In the genomic region with DNA sequence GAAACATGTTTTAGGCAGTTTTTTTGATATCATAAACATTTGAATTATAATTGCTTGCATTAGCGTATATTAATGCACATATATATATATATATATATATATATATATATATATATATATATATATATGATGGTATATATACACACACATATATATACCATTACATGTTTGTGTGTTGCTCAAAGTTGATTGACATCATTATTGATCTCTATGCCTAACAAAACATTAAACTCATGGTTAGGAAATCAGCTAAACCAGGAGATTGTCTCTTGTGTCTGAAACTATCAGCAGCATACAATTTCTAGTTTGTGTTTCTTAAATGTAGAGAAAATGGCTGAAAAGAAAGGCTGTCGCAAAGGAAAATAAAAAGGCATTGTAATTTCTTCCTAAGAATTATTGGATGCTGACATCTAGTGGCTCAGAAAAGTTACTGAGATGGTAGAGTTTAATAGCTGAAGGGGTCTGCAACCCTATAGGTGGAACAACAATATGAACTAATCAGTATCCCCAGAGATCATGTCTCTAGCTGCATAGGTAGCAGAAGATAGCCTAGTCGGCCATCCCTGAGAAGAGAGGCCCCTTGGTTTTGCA, we compare ENCODE assay signal across 14 mouse cellular contexts.
DNase-seq lines count a peak whose midpoint lies in the region; ATAC-seq and TF ChIP-seq lines count a peak whose summit lies in the region.
"Had no signal": no experiment of that assay in that cellular context is flagged by ENCODE, and none has a peak within 500 bp of the region (broad histone marks: within the 10 kb centered on the region; RNA-seq: fewer than 3 reads in every experiment).

No protein-coding gene starts in this region.

- no peaks in the 10 kb centered on the region for H3K9me3 ChIP-seq in hindbrain, embryonic 13.5 days
- H3K9me3 ChIP-seq: liver, embryonic 12.5 days had no signal

- intact Hi-C loops in left cerebral cortex, adult 2 months (cut with DNase I), result loop anchor here (1.0 kb wide), 2 partner anchors 368 to 443 kb away; no protein-coding TSS in a partner anchor

- TF ChIP-seq POLR2A in cerebellum, adult 2 months (IDR thresholded peaks at IDR 0.05; ENCODE audit: borderline replicate concordance, insufficient read depth, low read length), result no peak

- 0 out of 2 replicates have a peak, but pooled peaks have one; percentile 1 for TF ChIP-seq CTCF in cerebellum, adult 2 months (IDR thresholded peaks at IDR 0.05; ENCODE audit: borderline replicate concordance, insufficient read depth, low read depth, low read length)
- peak; percentile 65 for TF ChIP-seq CTCF in left cerebral cortex, adult 2 months (IDR thresholded peaks at IDR 0.05)

- H3K4me1 ChIP-seq in cerebellum, adult 2 months (ENCODE audit: control insufficient read depth, insufficient read depth, low read length), result no peaks in the 10 kb centered on the region; the same call in 1 of the 2 replicates
- H3K4me1 ChIP-seq in hindbrain, embryonic 13.5 days (replicated peaks), result no peaks in the 10 kb centered on the region
- H3K4me1 ChIP-seq: liver, embryonic 12.5 days; megakaryocyte, embryonic 14.5 days had no signal

- H3K27me3 ChIP-seq in cerebellum, adult 2 months (ENCODE audit: control insufficient read depth, insufficient read depth, low read length), result no peaks in the 10 kb centered on the region
- H3K27me3 ChIP-seq in hindbrain, embryonic 13.5 days, result no peaks in the 10 kb centered on the region
- H3K27me3 ChIP-seq: liver, embryonic 12.5 days; megakaryocyte, embryonic 14.5 days had no signal

- no peak overlapping the region for H3K27ac ChIP-seq in cerebellum, adult 2 months (ENCODE audit: insufficient read depth, low read length)
- no peak overlapping the region for H3K27ac ChIP-seq in left cerebral cortex, adult 2 months
- H3K27ac ChIP-seq in hindbrain, embryonic 13.5 days, result no peak overlapping the region
- H3K27ac ChIP-seq: liver, embryonic 12.5 days had no signal

- H3K4me3 ChIP-seq in cerebellum, adult 2 months (replicated peaks; ENCODE audit: insufficient read depth, low read depth, low read length), result peak overlapping the region; percentile 57
- no peak overlapping the region for H3K4me3 ChIP-seq in left cerebral cortex, adult 2 months
- H3K4me3 ChIP-seq in hindbrain, embryonic 13.5 days, result no peak overlapping the region
- H3K4me3 ChIP-seq: liver, embryonic 12.5 days; megakaryocyte, embryonic 14.5 days had no signal

- peak in 1 of 2 experiments; percentile 42 for DNase-seq in cerebellum, adult 2 months
- no peak for DNase-seq in cerebellum, adult 11 months
- no peak for DNase-seq in left cerebral cortex, adult 2 months (ENCODE audit: extremely low spot score in 1 of 2, low spot score in 2 of 2)
- DNase-seq in left cerebral cortex, adult 9 months (ENCODE audit: low spot score in 2 of 2), result no peak
- peak; percentile 73 for DNase-seq in retina, postnatal 1 day
- no peak for DNase-seq in c-Kit-positive CD71-positive TER-119-positive erythroid progenitor cells, embryonic 14.5 days (ENCODE audit: low spot score)
- DNase-seq in kidney, postnatal 25 days, result no peak
- DNase-seq: adrenal gland, postnatal 10 days; gastrocnemius, postnatal 36 days; heart, postnatal 36 days; layer of hippocampus, adult 9-11 months had no signal

- no peaks in the 10 kb centered on the region for H3K36me3 ChIP-seq in hindbrain, embryonic 13.5 days
- H3K36me3 ChIP-seq: liver, embryonic 12.5 days had no signal

- no peak overlapping the region for H3K4me2 ChIP-seq in hindbrain, embryonic 13.5 days
- H3K4me2 ChIP-seq: liver, embryonic 12.5 days had no signal

- WGBS in cerebellum, adult 2 months, result 32% methylated on average over 3 of the region's 3 CpGs
- WGBS in hindbrain, embryonic 13.5 days, result 42% methylated on average over 3 of the region's 3 CpGs

- ATAC-seq in hindbrain, embryonic 13.5 days (ENCODE audit: low FRiP score), result peak; percentile 67
- ATAC-seq: liver, embryonic 12.5 days had no signal

- no peak overlapping the region for H3K9ac ChIP-seq in hindbrain, embryonic 13.5 days
- H3K9ac ChIP-seq: liver, embryonic 12.5 days had no signal
